ENCODE assay signal across 11 mouse cellular contexts in genomic region chr9:32509706-32510156, GRCm38 (mm10). TPM values are rescaled to one million over a fixed set of nuclear protein-coding genes. Genes with fewer than 3 reads are reported as not detected.
DNase-seq lines count a peak whose midpoint lies in the region; ATAC-seq and TF ChIP-seq lines count a peak whose summit lies in the region.
"Had no signal": no experiment of that assay in that cellular context is flagged by ENCODE, and none has a peak within 500 bp of the region (broad histone marks: within the 10 kb centered on the region; RNA-seq: fewer than 3 reads in every experiment).

No protein-coding gene starts in this region.

- H3K27ac ChIP-seq in heart, embryonic 16.5 days (ENCODE audit: low read length), result peak overlapping the region; percentile 57
- H3K27ac ChIP-seq in bone marrow macrophage, adult 2 months (ENCODE audit: insufficient read depth, low read depth, low read length), result peak overlapping the region; percentile 99
- peak overlapping the region; percentile 99 for H3K27ac ChIP-seq in macrophage
- no peak overlapping the region for H3K27ac ChIP-seq in midbrain, embryonic 11.5 days (ENCODE audit: low read depth, low read length)
- H3K27ac ChIP-seq in forebrain, embryonic 15.5 days (replicated peaks), result no peak overlapping the region
- H3K27ac ChIP-seq: kidney, embryonic 15.5 days had no signal

- H3K79me2 ChIP-seq in macrophage (ENCODE audit: inconsistent target), result peaks cover 90% of the 10 kb centered on the region

- H3K4me1 ChIP-seq in heart, embryonic 16.5 days (ENCODE audit: control insufficient read depth, insufficient read depth, low read length), result peaks cover 9% of the 10 kb centered on the region; the same call in 1 of the 2 replicates
- H3K4me1 ChIP-seq in bone marrow macrophage, adult 2 months (ENCODE audit: control insufficient read depth, insufficient read depth, low read length), result peaks cover 93% of the 10 kb centered on the region
- H3K4me1 ChIP-seq in midbrain, embryonic 11.5 days (ENCODE audit: control insufficient read depth, insufficient read depth, low read length), result no peaks in the 10 kb centered on the region; the same call in 1 of the 2 replicates
- no peaks in the 10 kb centered on the region for H3K4me1 ChIP-seq in forebrain, embryonic 15.5 days

- 57% methylated on average over 7 of the region's 7 CpGs for WGBS in heart, embryonic 16.5 days
- 1% methylated on average over 7 of the region's 7 CpGs for WGBS in macrophage (ENCODE audit: missing documents)
- WGBS in midbrain, embryonic 11.5 days, result 74% methylated on average over 7 of the region's 7 CpGs
- 78% methylated on average over 7 of the region's 7 CpGs for WGBS in forebrain, embryonic 15.5 days

- H3K9ac ChIP-seq in heart, embryonic 16.5 days (ENCODE audit: low read length), result no peak overlapping the region
- H3K9ac ChIP-seq in midbrain, embryonic 11.5 days (ENCODE audit: low read length), result no peak overlapping the region
- H3K9ac ChIP-seq in forebrain, embryonic 15.5 days (replicated peaks), result no peak overlapping the region
- H3K9ac ChIP-seq: heart, embryonic 12.5 days; kidney, embryonic 15.5 days had no signal

- H3K36me3 ChIP-seq in heart, embryonic 16.5 days (ENCODE audit: control insufficient read depth, insufficient read depth), result no peaks in the 10 kb centered on the region
- H3K36me3 ChIP-seq in macrophage (ENCODE audit: inconsistent target), result no peaks in the 10 kb centered on the region
- no peaks in the 10 kb centered on the region for H3K36me3 ChIP-seq in midbrain, embryonic 11.5 days (ENCODE audit: control insufficient read depth, insufficient read depth, low read length)
- no peaks in the 10 kb centered on the region for H3K36me3 ChIP-seq in forebrain, embryonic 15.5 days
- H3K36me3 ChIP-seq: heart, embryonic 12.5 days; kidney, embryonic 15.5 days had no signal

- H3K4me3 ChIP-seq in heart, embryonic 16.5 days (ENCODE audit: low read length), result no peak overlapping the region
- peak overlapping the region; percentile 27 for H3K4me3 ChIP-seq in bone marrow macrophage, adult 2 months (ENCODE audit: insufficient read depth, low read length)
- H3K4me3 ChIP-seq in macrophage (ENCODE audit: inconsistent target), result no peak overlapping the region
- H3K4me3 ChIP-seq in midbrain, embryonic 11.5 days (ENCODE audit: low read depth, low read length), result no peak overlapping the region
- H3K4me3 ChIP-seq in forebrain, embryonic 15.5 days, result no peak overlapping the region
- H3K4me3 ChIP-seq: heart, embryonic 12.5 days; kidney, embryonic 15.5 days had no signal

- no peak for TF ChIP-seq POLR2A in bone marrow macrophage, adult 2 months (IDR thresholded peaks at IDR 0.05; ENCODE audit: borderline replicate concordance, low read depth, low read length)

- peak; percentile 16 for ATAC-seq in heart, embryonic 16.5 days (replicated peaks; ENCODE audit: extremely low read depth, insufficient read depth, low FRiP score)
- ATAC-seq in midbrain, embryonic 11.5 days (ENCODE audit: low FRiP score), result no peak
- no peak for ATAC-seq in forebrain, embryonic 15.5 days (replicated peaks)

- no peaks in the 10 kb centered on the region for H3K9me3 ChIP-seq in heart, embryonic 16.5 days (replicated peaks; ENCODE audit: control insufficient read depth, low read length)
- no peaks in the 10 kb centered on the region for H3K9me3 ChIP-seq in midbrain, embryonic 11.5 days (ENCODE audit: control insufficient read depth, low read length)
- H3K9me3 ChIP-seq in forebrain, embryonic 15.5 days, result no peaks in the 10 kb centered on the region
- H3K9me3 ChIP-seq: heart, embryonic 12.5 days; kidney, embryonic 15.5 days had no signal

- no peaks in the 10 kb centered on the region for H3K27me3 ChIP-seq in heart, embryonic 16.5 days (ENCODE audit: control insufficient read depth, insufficient read depth, low read length)
- H3K27me3 ChIP-seq in midbrain, embryonic 11.5 days (ENCODE audit: control insufficient read depth, insufficient read depth, low read length), result no peaks in the 10 kb centered on the region
- no peaks in the 10 kb centered on the region for H3K27me3 ChIP-seq in forebrain, embryonic 15.5 days
- H3K27me3 ChIP-seq: heart, embryonic 12.5 days; kidney, embryonic 15.5 days had no signal

- no peak overlapping the region for H3K4me2 ChIP-seq in heart, embryonic 16.5 days (ENCODE audit: low read depth, low read length)
- H3K4me2 ChIP-seq in midbrain, embryonic 11.5 days, result no peak overlapping the region
- no peak overlapping the region for H3K4me2 ChIP-seq in forebrain, embryonic 15.5 days (replicated peaks)
- H3K4me2 ChIP-seq: heart, embryonic 12.5 days; kidney, embryonic 15.5 days had no signal

- DNase-seq in heart, adult 8-10 months (ENCODE audit: low spot score), result no peak
- peak; percentile 91 for DNase-seq in thymus, postnatal 0 days (ENCODE audit: low spot score)
- no peak for DNase-seq in midbrain, embryonic 11.5 days (ENCODE audit: low spot score, missing footprints)
- DNase-seq in cerebellum, adult 9-11 months, result no peak
- DNase-seq: right cerebral cortex, postnatal 4 days had no signal

- no peak for TF ChIP-seq CTCF in bone marrow macrophage, adult 2 months (IDR thresholded peaks at IDR 0.05; ENCODE audit: low read depth, low read length)

RNA-seq across cellular contexts. Expression of gene Fli1, which starts 32.9 kb away (rescaled TPM):
- polyA plus RNA-seq in heart, embryonic 16.5 days (2015; fragmentation: Nextera tagmentation; extraction: Ambion mirVana), result 20.1 and 23.4 TPM in 2 replicates
- 10 to 100 TPM; 18.5 to 30.7 (median 20.8) TPM for total RNA-seq in heart, adult 8-10 months (2022)
- 124 and 127 TPM in 2 replicates for polyA plus RNA-seq in bone marrow macrophage, adult 2 months (2012; ENCODE audit: insufficient read depth, insufficient read length, missing spikeins)
- total RNA-seq in macrophage (2018; cell fraction: chromatin; rRNA removed), result 100 to 1,000 TPM in 9 of 26 experiments, 10 to 100 TPM in 17; 21.1 to 160 (median 95.3) TPM
- 100 to 1,000 TPM in 2 of 26 experiments, 10 to 100 TPM in 24; 44.1 to 110 (median 89.3) TPM for total RNA-seq in macrophage (2018; cell fraction: cytosol; rRNA removed)
- total RNA-seq in macrophage (2018; cell fraction: nucleus; rRNA removed), result 100 to 1,000 TPM in 6 of 26 experiments, 10 to 100 TPM in 20; 26.3 to 141 (median 83.7) TPM
- polyA plus RNA-seq in macrophage (2018), result 47.2 to 90.9 TPM (median 59.7 TPM) in 3 replicates
- polyA plus RNA-seq in thymus, postnatal 0 days (2015; fragmentation: Nextera tagmentation; extraction: Ambion mirVana), result 50.6 and 53.5 TPM in 2 replicates
- polyA plus RNA-seq in midbrain, embryonic 11.5 days (2014; fragmentation: Nextera tagmentation; extraction: Ambion mirVana), result 12.6 and 12.8 TPM in 2 replicates
- polyA plus RNA-seq in forebrain, embryonic 15.5 days (2015; fragmentation: Nextera tagmentation; extraction: Ambion mirVana), result 6.1 and 6.2 TPM in 2 replicates

Comparison
In these comparisons a context has a peak if more than half of its experiments do, and no peak if none do; other contexts are left out.
1. H3K27ac ChIP-seq: peak in heart, embryonic 16.5 days (single experiment), bone marrow macrophage, adult 2 months (single experiment) and macrophage (single experiment); none in midbrain, embryonic 11.5 days (single experiment) and forebrain, embryonic 15.5 days (single experiment).